Comparison of ENCODE assay signal across 1 mouse cellular context in the genomic region with DNA sequence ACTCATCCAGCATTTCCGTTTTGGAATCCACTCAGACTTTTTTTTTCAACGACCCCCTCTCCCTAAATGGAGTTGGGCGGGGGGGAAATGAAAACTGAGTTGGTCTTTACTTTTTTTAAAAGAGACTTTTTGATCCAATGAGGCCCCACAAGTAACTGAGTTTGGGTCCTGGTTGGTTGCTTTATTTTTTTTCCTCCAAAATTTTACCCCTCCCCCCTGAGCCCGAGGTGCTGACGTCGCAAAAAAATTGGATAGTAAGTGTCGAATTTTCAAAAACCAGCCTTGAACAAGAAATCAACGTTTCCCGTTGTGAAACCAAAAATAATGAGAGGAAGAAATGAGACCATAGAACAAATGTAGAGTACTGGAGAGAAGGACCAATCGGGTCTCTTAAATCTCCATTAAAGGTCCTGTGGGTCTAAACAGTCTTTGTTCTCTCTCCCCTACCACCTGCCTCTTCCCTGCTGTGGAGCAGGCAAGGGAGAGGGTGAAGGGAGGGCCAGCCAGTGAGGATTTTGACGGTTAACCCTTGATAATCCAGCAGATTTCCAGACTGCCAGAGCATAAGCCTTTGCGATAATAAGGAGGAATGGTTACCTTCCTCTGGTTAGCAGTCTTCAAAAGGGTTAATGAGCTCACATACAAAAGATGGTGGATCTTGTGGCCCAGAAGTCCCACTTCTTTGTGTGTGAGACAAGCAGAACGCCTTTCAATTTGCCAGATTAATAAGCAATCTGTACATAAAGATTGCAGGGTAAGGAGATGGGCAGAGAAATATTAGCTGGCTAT.
TF ChIP-seq lines count a peak whose summit lies in the region.

No protein-coding gene starts in this region.

TF ChIP-seq in CH12.LX, 34 proteins besides CTCF, POLR2A, EP300 and RAD21 (continued from another document):
- no peak for TF ChIP-seq ZC3H11A (IDR thresholded peaks at IDR 0.05; ENCODE audit: low read depth, low read length)
- TF ChIP-seq E2F4 (IDR thresholded peaks at IDR 0.05; ENCODE audit: insufficient replicate concordance, low read depth, low read length), result no peak
- TF ChIP-seq ZKSCAN1 (IDR thresholded peaks at IDR 0.05; ENCODE audit: borderline replicate concordance, low read depth, low read length), result no peak
- TF ChIP-seq CHD1 (IDR thresholded peaks at IDR 0.05; ENCODE audit: low read depth, low read length), result peak; percentile 78; the same call in 1 of the 2 replicates
- TF ChIP-seq MAFK (IDR thresholded peaks at IDR 0.05; ENCODE audit: insufficient replicate concordance, low read length), result peak; percentile 96
- no peak for TF ChIP-seq KAT2A (IDR thresholded peaks at IDR 0.05; ENCODE audit: insufficient replicate concordance, low read length)
